Mouse (Mus musculus) testis, adult 2 months (tissue): Measurements from ENCODE around the gene Atp5g3.

Experiments
- CTCF ChIP-seq: fragments of 200-500 bp; IDR thresholded peaks from 2 replicates; pipeline ENCODE4 v1.5.1; 2012; ENCODE audit warnings: low read depth, mild to moderate bottlenecking, inconsistent platforms, low read length, moderate library complexity; ENCODE audit not compliant: control insufficient read depth, insufficient read depth, insufficient replicate concordance
- POLR2A ChIP-seq: fragments of 200-500 bp; IDR thresholded peaks from 2 replicates; pipeline ENCODE4 v1.6.1; 2012; ENCODE audit warnings: low read depth, mild to moderate bottlenecking, inconsistent platforms, low read length, moderate library complexity; ENCODE audit not compliant: control insufficient read depth

- TF ChIP-seq CTCF (no peak), POLR2A (no peak)
Observed at GRCm38 (mm10) chr2:73943735-73944134, 32.6 kb upstream of the Atp5g3 start.
